Mouse (Mus musculus) midbrain, embryonic 14.5 days (tissue): ENCODE measurements around the gene Postn. TPM values are rescaled to one million over a fixed set of nuclear protein-coding genes. Genes with fewer than 3 reads are reported as not detected.

Source experiments
- ATAC-seq: fragments of 200-750 bp; cut with Nextera tagmentation; 2 replicates; pipeline ENCODE4 v1.8.0; 2017; ENCODE audit warnings: moderate number of reproducible peaks, moderate library complexity; ENCODE audit not compliant: low FRiP score, low TSS enrichment
- DNase-seq: peaks from one replicate; pipeline ENCODE4 v3.0.0-alpha.2; 2015
- H3K27ac ChIP-seq: fragments of 300-500 bp; sonication (generic); replicated peaks from 2 replicates; pipeline ENCODE4 v1.5.1; 2014; ENCODE audit warnings: mild to moderate bottlenecking, low read depth, low read length, moderate library complexity
- H3K27me3 ChIP-seq: fragments of 300-500 bp; sonication (generic); 2 replicates; pipeline ENCODE4 v1.6.1; 2014; ENCODE audit warnings: low read length, control low read depth, mixed read lengths; ENCODE audit not compliant: control insufficient read depth, insufficient read depth
- H3K36me3 ChIP-seq: fragments of 300-500 bp; sonication (generic); 2 replicates; pipeline ENCODE4 v1.6.1; 2014; ENCODE audit warnings: low read length, control low read depth; ENCODE audit not compliant: control insufficient read depth, insufficient read depth
- H3K4me1 ChIP-seq: fragments of 300-500 bp; sonication (generic); 2 replicates; pipeline ENCODE4 v1.6.1; 2014; ENCODE audit warnings: mild to moderate bottlenecking, antibody characterized with exemption, low read length, control low read depth; ENCODE audit not compliant: control insufficient read depth, insufficient read depth
- H3K4me2 ChIP-seq: fragments of 300-500 bp; sonication (generic); 2 replicates; pipeline ENCODE4 v1.6.1; 2014; ENCODE audit warnings: mild to moderate bottlenecking, low read length, moderate library complexity
- H3K4me3 ChIP-seq: fragments of 300-500 bp; sonication (generic); replicated peaks from 2 replicates; pipeline ENCODE4 v1.5.1; 2014; ENCODE audit warnings: low read depth, low read length
- H3K9ac ChIP-seq: fragments of 300-500 bp; sonication (generic); replicated peaks from 2 replicates; pipeline ENCODE4 v1.6.1; 2014; ENCODE audit warnings: mild to moderate bottlenecking, low read length, moderate library complexity
- H3K9me3 ChIP-seq: fragments of 300-500 bp; sonication (generic); 2 replicates; pipeline ENCODE4 v1.6.1; 2016; ENCODE audit warnings: low read length, control low read depth, mixed read lengths; ENCODE audit not compliant: control insufficient read depth
- WGBS: fragments of 180-500 bp; shearing (Covaris S2); extraction: QIAGEN DNeasy Blood & Tissue Kit; methylation state at CpG from one replicate; pipeline ENCODE4 v1.1.7; 2014; 5-methylcytosine and 5-hydroxymethylcytosine counted together
- polyA plus RNA-seq: library from polyadenylated mRNA; unstranded; fragments of >200 nt; fragmentation: Nextera tagmentation; extraction: Ambion mirVana; gene quantifications from 2 replicates; pipeline ENCODE4 v1.2.1, GENCODE M21; 2014

Gene Postn
- polyA plus RNA-seq: 2.8 and 13.1 TPM in 2 replicates

- WGBS: 51% methylated on average over 6 of the region's 6 CpGs
- H3K27me3 ChIP-seq: no peaks in the 10 kb centered on the region
- no peak within 1 kb of the TSS for H3K4me3 ChIP-seq
- no peaks in the 10 kb centered on the region for H3K4me1 ChIP-seq
- ATAC-seq: no peak
- H3K9me3 ChIP-seq: no peaks in the 10 kb centered on the region
- no peak for DNase-seq
- H3K36me3 ChIP-seq: no peaks in the 10 kb centered on the region
- H3K9ac ChIP-seq: no peak within 1 kb of the TSS
- no peak within 1 kb of the TSS for H3K27ac ChIP-seq
- H3K4me2 ChIP-seq: no peak within 1 kb of the TSS
Observed at GRCm38 (mm10) chr3:54360897-54361296, at the start of gene Postn. Gene Postn (plus strand): TSS chr3:54361109.

DNA sequence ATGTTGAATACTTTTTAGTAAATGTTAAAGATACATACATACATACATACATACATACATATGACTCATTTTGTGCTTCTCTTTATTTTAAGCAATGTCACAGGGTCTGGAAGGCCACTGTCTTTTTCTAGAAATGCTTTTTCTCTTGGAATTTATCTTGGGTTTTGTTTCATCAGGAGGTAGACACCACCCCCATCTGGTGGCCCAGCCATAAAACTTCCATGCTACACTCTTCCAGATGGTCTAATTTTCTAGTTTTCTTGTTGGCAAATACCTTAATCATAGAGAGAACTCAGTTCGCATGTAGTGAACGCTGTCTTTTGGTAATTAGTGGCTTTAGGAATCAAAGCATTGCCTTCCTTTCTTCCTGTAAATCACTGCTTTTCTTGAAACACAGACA is 46.9 kb upstream of the Postn start:
- H3K27ac ChIP-seq: no peak overlapping the region
- ATAC-seq (no peak), DNase-seq (peak; percentile 28)
- WGBS: 93% methylated on average over 2 of the region's 2 CpGs
- H3K27me3 ChIP-seq: no peaks in the 10 kb centered on the region
- no peak overlapping the region for H3K9ac ChIP-seq
- no peaks in the 10 kb centered on the region for H3K9me3 ChIP-seq
- H3K4me1 ChIP-seq: no peaks in the 10 kb centered on the region
- H3K4me3 ChIP-seq: no peak overlapping the region
- H3K4me2 ChIP-seq: no peak overlapping the region
- H3K36me3 ChIP-seq: no peaks in the 10 kb centered on the region

GRCm38 (mm10) chr3:54352891-54353652 is 7.8 kb upstream of the Postn start:
- Histone ChIP-seq H3K4me2 (no peak overlapping the region), H3K36me3 (no peaks in the 10 kb centered on the region), H3K4me3 (no peak overlapping the region), H3K27me3 (no peaks in the 10 kb centered on the region), H3K9me3 (no peaks in the 10 kb centered on the region), H3K4me1 (no peaks in the 10 kb centered on the region), H3K9ac (no peak overlapping the region), H3K27ac (no peak overlapping the region)
- WGBS: 31% methylated on average over 9 of the region's 9 CpGs
- peak; percentile 78 for DNase-seq
- ATAC-seq: 0 out of 2 replicates have a peak, but pooled peaks have one; percentile 17

DNA sequence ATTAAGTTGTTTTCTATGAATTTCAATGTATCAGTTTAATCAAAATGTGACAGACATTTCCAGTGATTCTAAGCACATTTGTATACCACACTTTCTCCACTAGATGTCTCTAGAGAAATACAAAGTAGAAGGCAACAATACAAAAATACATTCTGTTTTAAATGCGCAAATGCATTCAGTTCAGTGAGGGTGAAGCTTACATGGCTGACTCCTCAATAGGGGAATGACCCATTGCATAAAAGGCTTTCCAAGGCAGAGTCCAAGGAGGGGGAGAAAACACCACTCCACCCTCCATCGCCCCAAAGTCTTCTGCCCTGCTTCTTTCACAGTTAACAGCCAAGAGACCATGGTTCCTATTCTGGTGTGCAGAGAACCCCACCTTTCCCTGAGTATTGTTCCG is 3.3 kb upstream of the Postn start:
- ATAC-seq (no peak), DNase-seq (peak; percentile 67)
- Histone ChIP-seq H3K27ac (no peak overlapping the region), H3K36me3 (no peaks in the 10 kb centered on the region), H3K4me2 (no peak overlapping the region), H3K4me3 (no peak overlapping the region), H3K4me1 (no peaks in the 10 kb centered on the region), H3K9me3 (no peaks in the 10 kb centered on the region), H3K27me3 (no peaks in the 10 kb centered on the region), H3K9ac (no peak overlapping the region)
- 60% methylated on average over 3 of the region's 3 CpGs for WGBS

- WGBS: 68% methylated on average over 15 of the region's 15 CpGs
- Histone ChIP-seq H3K9me3 (no peaks in the 10 kb centered on the region), H3K4me2 (no peak overlapping the region), H3K36me3 (no peaks in the 10 kb centered on the region), H3K9ac (no peak overlapping the region), H3K27ac (no peak overlapping the region), H3K4me1 (no peaks in the 10 kb centered on the region), H3K27me3 (no peaks in the 10 kb centered on the region), H3K4me3 (no peak overlapping the region)
- ATAC-seq: no peak
- no peak for DNase-seq
Observed at GRCm38 (mm10) chr3:54358463-54359189, 2.3 kb upstream of the Postn start.

GRCm38 (mm10) chr3:54361656-54362055 is 747 bp downstream of the Postn start:
- Histone ChIP-seq H3K27ac (no peak overlapping the region), H3K4me2 (no peak overlapping the region), H3K9me3 (no peaks in the 10 kb centered on the region), H3K27me3 (no peaks in the 10 kb centered on the region), H3K9ac (no peak overlapping the region), H3K4me1 (no peaks in the 10 kb centered on the region), H3K4me3 (no peak overlapping the region), H3K36me3 (no peaks in the 10 kb centered on the region)
- no peak for DNase-seq
- no peak for ATAC-seq

GRCm38 (mm10) chr3:54371015-54371414 is 10.1 kb downstream of the Postn start:
- DNase-seq (no peak), ATAC-seq (no peak)
- H3K4me2 ChIP-seq: no peak overlapping the region
- no peak overlapping the region for H3K9ac ChIP-seq
- no peaks in the 10 kb centered on the region for H3K27me3 ChIP-seq
- no peak overlapping the region for H3K4me3 ChIP-seq
- no peaks in the 10 kb centered on the region for H3K4me1 ChIP-seq
- 90% methylated on average over 1 of the region's 1 CpGs for whole genome bisulfite sequencing
- no peak overlapping the region for H3K27ac ChIP-seq
- no peaks in the 10 kb centered on the region for H3K36me3 ChIP-seq
- no peaks in the 10 kb centered on the region for H3K9me3 ChIP-seq

DNA sequence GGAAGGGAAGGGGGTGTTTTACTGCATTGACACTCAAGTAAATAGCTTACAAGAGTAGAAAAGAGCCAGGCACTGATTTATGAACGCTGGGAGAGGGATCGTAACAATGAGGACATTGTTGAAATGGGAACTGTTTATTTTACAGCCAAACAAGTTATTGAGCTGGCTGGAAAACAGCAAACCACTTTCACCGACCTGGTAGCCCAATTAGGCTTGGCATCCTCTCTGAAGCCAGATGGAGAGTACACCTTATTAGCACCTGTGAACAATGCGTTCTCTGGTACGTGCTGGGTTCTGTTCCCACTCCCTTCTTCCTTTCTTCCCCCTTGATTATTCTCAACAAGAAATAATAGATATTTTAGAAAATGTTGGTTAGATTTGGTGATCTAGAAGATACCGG is 11.7 kb downstream of the Postn start:
- H3K4me2 ChIP-seq: no peak overlapping the region
- H3K4me3 ChIP-seq: no peak overlapping the region
- no peaks in the 10 kb centered on the region for H3K27me3 ChIP-seq
- ATAC-seq: no peak
- no peak overlapping the region for H3K27ac ChIP-seq
- no peaks in the 10 kb centered on the region for H3K9me3 ChIP-seq
- DNase-seq: no peak
- H3K4me1 ChIP-seq: no peaks in the 10 kb centered on the region
- WGBS: 86% methylated on average over 6 of the region's 6 CpGs
- H3K36me3 ChIP-seq: no peaks in the 10 kb centered on the region
- no peak overlapping the region for H3K9ac ChIP-seq

- no peak for DNase-seq
- Histone ChIP-seq H3K9ac (no peak overlapping the region), H3K27me3 (no peaks in the 10 kb centered on the region), H3K4me3 (no peak overlapping the region), H3K27ac (no peak overlapping the region), H3K9me3 (no peaks in the 10 kb centered on the region), H3K36me3 (no peaks in the 10 kb centered on the region), H3K4me2 (no peak overlapping the region), H3K4me1 (no peaks in the 10 kb centered on the region)
- WGBS: 95% methylated on average over 6 of the region's 6 CpGs
- ATAC-seq: no peak
Observed at GRCm38 (mm10) chr3:54376014-54376413, 15.1 kb downstream of the Postn start.
